Mouse (Mus musculus) inflammation-experienced regulatory T-cells, adult 16 weeks (primary cell): ENCODE results near the gene Gm10477. TPM values are rescaled to one million over a fixed set of nuclear protein-coding genes. Genes with fewer than 3 reads are reported as not detected.

Experiments used
- polyA plus RNA-seq: library from polyadenylated mRNA; unstranded; fragments of 100-300 nt; shearing (Covaris generic); gene quantifications from one replicate; pipeline ENCODE4 v1.2.1, GENCODE M21; 2017

The Gm10477 gene
- not detected for polyA plus RNA-seq

GRCm38 (mm10) chrX:56524442-56524841 is at the start of gene Gm10477:
Gene Gm10477, plus strand, starts transcription at chrX:56524742.

GRCm38 (mm10) chrX:56549506-56549905 is 25.0 kb downstream of the Gm10477 start, which contains the start of gene Gm648:
Gene Gm648, minus strand, starts transcription at chrX:56549606.

Other genes with a start within 250 kb of the Gm10477 start
- 1.5 TPM for gene Zfp449, start 178.3 kb upstream of the Gm10477 start, polyA plus RNA-seq
- 9.3 TPM for gene Smim10l2a, start 150.2 kb upstream of the Gm10477 start, polyA plus RNA-seq
- gene Gm2174, start 76.8 kb upstream of the Gm10477 start, polyA plus RNA-seq: not detected
- 49.3 TPM for gene Ints6l, start 69.9 kb upstream of the Gm10477 start, polyA plus RNA-seq
- not detected for gene Gm648, start 24.9 kb downstream of the Gm10477 start, polyA plus RNA-seq
- gene Mmgt1, start 73.3 kb downstream of the Gm10477 start, polyA plus RNA-seq: 11.9 TPM
- gene Slc9a6, start 85.0 kb downstream of the Gm10477 start, polyA plus RNA-seq: 20.0 TPM
- not detected for gene Fhl1, start 207.0 kb downstream of the Gm10477 start, polyA plus RNA-seq